Mouse (Mus musculus) kidney, postnatal 36 days (tissue): ENCODE results near the gene Cyp4f40.
"Not testable (repeated sequence)": the region's sequence is repeated elsewhere in the genome, so short reads cannot be mapped to it uniquely, and the experiment has no call there.

ENCODE experiments used
- DNase-seq, 2 experiments: peaks; one replicate each; pipeline ENCODE4 v3.0.0; 2021 to 2022; ENCODE audit warnings: mixed read lengths in 2 of 2

Gene Cyp4f40

DNA sequence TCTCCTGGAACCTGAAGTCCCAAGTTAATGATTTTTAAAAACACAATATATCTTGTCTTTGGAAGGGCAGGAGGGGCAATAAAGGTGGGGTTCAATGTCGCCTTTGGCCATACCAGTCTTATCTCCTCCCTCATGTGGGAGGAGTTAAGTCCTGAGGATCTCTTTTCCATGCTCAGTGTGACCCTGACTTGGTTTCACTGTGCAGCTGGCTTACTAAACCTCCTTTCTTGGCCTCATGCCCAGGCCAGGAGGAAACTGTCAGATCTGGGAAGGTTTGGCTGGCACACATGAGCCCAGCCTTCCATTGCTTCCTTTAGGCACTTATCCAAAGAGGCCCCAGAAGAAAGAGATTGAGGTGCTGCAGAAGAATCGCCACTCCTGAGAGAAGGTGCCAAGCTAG, at the start of gene Cyp4f40:
Gene Cyp4f40, plus strand, starts transcription at position 189 of the 400 bp plus-strand sequence.
- peak; percentile 68 to 76 for DNase-seq

DNA sequence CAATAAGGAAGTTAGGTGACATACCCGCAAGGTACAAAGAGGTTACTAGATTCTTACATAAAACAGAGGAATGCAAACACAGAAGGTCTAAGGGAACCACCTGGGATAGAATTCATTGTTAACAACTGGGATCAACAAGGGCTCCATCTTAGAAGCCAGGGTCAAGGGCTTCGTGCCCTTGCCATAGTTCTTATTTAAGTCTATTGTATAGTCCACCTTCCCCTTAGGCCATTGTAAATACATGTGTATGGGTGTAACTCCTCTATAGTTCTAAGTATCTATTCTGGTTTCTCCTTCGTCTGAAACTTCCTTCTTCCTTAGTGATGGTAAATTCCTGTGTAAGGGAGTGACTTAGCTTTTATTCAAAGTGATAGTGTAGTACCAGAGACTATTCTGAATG, 48.5 kb upstream of the Cyp4f40 start:
- not testable (repeated sequence) for DNase-seq

DNA sequence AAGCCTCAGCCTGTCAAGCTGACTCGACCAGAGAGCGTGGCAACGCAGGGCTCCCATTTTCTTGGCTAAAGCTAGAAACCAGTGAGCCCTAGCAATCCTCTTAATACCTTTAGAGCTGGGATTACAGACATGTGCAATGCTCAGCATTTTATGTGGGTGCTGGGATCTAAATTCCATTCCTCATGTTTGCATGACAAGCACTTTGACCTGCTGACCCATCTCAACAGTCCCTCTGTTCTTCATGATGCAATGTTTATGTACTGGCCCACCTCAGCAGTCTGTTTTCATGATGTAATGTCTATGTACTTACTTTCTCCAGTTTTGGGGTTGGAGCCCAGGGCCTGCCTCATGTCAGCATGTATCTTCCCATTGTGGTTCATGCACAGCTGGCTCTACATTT, 47.8 kb upstream of the Cyp4f40 start:
- DNase-seq: no peak

DNA sequence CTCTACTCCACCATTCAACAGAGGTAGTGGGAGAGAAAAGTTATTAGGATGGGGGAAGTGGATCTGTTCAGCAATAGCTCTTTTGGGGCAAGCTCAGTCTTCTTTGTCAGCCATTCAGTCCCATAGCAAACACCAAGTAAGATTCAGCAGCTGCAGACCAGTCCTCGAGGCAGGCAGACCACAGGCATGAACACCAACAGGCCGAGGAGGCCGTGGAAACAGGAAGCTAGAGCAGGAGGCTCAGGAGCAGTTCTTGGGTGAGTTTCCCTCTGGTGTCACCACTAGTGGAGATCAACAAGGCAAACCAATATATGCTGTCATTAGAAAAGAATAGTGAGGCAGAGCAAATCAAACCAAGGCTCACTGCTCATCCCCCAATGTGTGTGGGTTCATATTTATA, 46.3 kb upstream of the Cyp4f40 start:
- no peak for DNase-seq

DNA sequence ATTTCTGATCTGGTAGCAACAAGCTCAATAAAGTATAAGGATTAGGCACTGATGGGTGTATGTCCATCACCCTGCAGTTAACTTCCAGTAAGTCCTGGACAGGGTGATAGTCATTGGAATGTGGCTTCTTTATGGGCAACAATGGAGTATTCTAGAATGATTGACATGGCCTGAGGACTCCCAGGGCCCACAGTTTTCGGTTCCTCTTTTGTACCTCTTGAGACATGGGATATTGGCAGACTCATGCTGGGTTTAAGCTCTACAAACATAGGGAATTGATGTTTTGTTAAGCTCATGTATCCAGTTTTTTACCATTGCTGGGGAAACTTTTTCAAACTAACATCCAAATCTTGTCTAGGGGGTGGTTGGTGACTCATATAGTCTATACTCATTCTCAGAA, 41.4 kb upstream of the Cyp4f40 start:
- DNase-seq: no peak

DNA sequence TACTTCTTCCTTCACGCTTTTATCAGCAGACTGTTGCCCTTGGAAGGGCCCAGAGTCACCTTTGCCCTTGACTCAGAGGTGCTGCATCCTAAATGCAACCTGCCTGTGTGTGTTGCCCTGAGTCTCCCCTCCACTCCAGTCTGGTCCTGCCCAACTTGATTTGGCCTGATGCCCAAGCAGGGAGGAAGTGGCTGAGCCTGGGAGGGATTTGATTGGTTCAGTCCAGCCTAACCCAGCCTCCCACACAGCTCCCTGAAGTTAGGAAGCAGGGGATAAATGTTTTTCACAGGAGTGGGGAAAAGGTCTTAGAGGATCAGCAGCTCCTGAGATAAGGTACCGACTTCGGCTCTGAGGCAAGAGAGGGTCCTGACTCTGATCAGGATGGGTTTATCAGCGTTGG, 37.7 kb upstream of the Cyp4f40 start, which contains the start of gene Cyp4f37:
Gene Cyp4f37, plus strand, starts transcription at position 292 of the 400 bp plus-strand sequence.
- not testable (repeated sequence) for DNase-seq

DNA sequence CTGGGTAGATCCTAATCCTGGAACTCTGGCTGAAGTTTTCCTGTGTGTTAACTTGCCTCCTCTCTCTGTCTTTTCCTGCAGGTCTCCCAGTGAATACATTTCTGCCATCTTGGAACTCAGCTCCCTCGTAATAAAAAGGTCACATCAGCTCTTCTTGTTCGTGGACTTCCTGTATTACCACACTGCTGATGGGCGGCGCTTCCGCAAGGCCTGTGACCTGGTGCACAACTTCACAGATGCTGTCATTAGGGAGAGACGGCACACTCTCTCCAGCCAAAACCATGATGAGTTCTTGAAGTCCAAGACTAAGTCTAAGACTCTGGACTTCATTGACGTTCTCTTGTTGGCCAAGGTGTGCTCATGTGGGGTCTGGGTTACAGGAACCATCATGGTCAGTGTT, 29.0 kb upstream of the Cyp4f40 start:
- not testable (repeated sequence) for DNase-seq

DNA sequence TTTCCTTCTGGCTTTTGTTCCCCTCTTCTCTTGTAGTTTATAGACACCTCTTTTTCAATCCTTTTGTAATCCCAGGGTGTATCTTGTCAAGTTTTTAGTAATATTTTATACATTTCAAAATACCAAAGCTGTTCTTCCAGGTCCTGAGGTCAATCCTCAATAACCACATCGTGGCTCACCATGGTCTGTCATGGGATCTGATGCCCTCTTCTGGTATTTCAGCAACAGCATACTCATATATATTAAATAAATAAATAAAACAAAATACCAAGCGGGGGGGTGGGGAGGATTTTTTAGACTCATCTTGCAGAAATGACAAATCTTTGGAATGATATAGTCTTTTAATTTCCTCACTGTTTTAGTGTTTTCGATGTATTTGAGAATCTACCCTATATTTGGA, 26.8 kb upstream of the Cyp4f40 start:
- DNase-seq: no peak

DNA sequence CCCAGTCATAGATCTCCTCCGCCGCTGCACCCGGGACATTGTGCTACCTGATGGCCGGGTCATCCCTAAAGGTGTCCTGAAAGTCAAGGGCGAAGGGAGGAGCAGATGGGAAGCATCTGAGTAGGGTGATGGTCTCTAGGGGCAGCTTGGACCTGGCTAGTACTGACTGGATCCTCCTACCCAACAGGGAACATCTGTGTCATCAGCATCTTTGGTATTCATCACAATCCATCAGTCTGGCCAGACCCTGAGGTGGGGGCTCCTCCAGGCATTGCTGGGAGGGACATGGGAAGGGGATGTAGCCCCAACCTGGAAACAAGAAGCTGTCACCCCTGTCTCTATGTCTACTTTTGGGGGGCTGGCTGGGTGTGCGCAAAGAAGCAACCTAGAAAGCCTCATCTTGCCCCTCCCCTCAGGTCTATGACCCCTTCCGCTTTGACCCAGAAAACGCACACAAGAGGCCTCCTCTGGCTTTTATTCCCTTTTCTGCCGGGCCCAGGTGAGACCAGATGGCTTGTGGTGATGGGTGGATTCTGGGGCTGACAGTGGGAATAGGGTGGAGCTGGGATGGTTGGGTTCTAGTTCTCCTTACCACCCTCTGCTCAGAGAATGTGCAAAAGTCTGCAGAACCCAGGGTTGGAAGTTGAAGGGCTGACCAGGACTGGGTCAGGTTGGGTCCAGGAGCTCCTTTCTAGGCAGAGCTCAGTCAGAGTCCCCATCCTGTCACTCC, 24.3 kb upstream of the Cyp4f40 start:
- DNase-seq: not testable (repeated sequence)

DNA sequence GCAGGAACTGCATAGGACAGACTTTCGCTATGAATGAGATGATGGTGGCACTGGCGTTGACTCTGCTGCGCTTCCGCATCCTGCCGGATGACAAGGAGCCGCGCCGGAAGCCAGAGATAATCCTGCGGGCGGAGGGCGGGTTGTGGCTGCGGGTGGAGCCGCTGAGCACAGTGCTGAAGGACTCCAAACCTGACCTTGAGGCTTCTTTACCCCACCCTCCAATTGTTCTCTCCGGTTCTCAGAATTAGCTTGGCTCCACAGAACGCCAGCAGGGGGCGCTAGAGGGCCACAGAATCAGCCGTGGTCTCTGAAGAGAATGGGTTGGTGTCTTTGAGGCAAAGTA, 23.8 kb upstream of the Cyp4f40 start:
- peak; percentile 67 to 90 for DNase-seq

DNA sequence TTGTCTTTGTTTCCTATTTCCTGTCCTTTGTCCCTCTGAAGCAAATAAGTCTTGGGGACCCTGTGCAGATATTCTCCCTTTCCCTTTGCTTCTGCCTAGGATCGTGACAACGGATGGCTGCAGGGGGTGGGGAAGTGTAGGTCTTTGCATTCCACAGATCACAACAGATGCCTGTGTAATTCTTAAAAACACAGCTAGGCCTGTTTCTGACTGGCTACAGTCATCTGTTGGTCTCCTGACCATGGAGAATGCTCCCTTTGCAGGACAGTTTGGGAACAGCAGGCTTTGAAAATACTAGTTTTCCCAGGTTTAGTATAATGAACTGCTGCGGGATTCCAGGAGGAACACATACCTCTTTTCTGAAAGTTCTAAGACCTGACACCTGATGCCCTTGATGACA, 22.4 kb upstream of the Cyp4f40 start:
- no peak for DNase-seq

DNA sequence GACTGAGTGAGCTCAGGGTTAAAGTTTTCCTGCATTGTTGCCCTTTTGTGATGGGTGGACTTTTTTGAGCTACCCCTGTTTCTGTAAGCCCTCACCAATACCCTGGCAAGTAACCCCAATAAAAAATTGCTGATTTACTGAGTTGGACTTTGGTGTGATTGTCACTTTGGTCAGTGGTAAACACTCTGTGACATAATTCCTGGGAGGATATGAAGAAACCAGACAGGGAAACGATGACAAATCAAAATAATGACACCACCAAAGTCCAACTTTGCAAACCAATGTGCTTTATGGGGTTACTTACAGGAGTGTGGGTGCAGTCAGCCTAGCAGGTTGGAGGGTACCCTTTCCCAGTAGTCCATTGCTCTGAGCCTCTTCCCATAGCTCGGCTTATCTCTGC, 21.5 kb upstream of the Cyp4f40 start:
- no peak for DNase-seq

DNA sequence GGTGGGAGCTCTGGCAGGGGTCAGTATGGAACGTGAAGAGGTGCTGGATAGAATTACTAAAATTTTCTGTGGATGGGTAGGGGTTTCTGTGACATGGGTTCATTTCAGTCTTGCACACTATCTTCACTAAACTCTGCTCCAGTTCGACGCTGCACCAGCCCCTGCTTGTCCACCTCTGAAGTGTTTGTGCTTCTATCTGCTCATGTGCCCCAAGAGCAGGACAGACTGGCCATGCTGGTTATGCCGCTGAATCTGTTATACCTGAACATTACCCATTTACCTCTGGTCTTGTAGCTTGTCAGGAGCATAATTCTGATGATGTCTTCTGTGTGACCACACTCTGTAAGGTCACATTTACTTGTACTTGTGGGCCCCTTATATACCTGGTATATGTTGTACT, 12.1 kb upstream of the Cyp4f40 start:
- DNase-seq: no peak

DNA sequence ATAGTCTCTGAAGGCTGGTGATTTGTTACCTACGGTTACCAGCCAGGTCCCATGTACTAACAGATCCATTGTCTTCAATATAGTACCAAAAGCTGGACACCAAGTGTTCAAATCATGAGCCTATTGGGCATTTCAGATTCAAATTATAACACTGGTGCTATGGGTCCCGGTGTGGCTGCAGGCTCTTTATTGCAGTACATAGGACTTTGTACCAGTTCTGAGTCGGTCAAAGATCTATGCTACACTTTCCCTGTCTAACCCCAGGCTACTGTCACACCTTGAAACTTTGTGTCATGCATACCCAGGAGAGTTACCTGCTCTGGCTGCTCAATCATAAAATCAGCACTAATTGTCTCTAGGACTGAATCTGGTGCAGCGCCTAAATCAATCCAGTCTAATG, 4.8 kb upstream of the Cyp4f40 start:
- DNase-seq: no peak

DNA sequence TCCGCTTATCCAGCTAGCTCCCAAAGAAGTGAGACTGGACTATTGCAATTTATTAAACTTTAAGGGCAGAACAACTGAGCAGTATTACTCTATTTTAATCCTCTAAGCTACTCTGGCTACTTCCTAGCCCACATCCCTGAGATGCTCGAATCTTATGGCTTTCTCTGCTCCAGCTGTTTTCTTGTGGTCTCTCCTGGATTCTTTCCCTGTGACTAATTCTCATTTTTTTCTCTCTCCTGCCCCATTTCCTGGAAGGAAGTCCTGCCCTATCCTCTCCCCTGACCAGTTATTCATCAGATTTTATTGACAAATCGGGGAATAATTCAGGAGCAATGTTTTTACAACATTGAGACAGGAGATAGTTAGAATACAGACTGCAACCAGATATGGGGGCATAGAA, 1.7 kb upstream of the Cyp4f40 start:
- DNase-seq: no peak

DNA sequence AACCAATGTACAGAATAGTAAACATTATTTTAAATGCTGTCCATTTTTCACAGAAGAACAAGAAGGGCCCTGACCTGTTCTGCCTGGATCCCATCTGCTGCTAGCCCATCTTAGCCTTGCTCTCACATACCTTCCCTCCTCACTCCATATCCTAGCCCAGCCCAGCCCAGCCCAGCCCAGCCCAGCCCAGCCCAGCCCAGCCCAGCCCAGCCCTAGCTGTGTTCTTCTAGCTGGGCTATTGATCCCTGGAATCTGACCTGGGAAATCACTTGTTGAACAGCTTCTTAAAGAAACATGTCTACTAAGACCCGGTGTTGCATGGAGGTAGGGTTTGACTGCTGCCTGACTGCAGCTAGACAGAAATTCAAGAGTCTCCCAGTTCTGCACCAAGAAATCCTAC, 454 bp upstream of the Cyp4f40 start:
- DNase-seq: no peak

DNA sequence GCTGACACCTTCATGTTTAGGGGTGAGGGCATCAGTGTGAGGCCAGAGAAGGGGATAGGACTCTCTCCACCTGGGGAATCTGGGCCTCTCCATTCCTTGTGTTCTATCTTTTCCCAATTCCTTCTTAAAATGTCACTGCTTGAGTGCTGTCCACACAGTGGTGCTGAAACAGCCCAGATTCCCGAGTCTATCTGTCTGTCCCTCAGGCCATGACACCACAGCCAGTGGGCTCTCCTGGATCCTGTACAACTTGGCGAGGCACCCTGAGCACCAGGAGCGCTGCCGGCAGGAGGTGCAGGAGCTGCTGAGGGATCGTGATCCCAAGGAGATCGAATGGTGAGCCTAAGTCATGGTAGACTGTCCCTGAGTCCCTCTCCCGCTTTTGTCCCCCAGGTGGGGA, 15.3 kb downstream of the Cyp4f40 start:
- no peak for DNase-seq

DNA sequence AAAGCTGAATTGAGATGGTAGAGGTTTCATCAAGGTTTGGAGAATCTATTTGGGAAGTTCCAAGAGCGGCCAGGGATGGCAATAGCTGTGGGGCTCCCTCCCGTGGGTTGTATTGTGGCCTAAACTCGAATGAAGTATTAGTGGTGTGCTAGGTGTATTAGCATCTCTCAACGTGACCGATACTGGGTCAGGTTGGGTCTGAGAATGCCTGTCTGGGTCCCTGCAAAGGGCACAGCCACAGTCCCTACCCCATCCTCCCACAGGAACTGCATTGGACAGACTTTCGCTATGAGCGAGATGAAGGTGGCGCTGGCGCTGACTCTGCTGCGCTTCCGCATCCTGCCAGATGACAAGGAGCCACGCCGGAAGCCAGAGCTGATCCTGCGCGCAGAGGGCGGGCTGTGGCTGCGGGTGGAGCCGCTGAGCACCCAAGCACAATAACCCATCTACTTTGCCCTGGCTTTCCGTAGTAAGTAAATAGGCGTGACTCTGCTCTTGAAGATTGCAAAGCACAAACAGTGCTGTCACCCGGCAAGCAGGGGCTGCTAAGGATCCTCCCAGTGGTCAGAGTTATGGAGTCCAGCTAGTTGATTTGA, 17.4 kb downstream of the Cyp4f40 start:
- DNase-seq: no peak

DNA sequence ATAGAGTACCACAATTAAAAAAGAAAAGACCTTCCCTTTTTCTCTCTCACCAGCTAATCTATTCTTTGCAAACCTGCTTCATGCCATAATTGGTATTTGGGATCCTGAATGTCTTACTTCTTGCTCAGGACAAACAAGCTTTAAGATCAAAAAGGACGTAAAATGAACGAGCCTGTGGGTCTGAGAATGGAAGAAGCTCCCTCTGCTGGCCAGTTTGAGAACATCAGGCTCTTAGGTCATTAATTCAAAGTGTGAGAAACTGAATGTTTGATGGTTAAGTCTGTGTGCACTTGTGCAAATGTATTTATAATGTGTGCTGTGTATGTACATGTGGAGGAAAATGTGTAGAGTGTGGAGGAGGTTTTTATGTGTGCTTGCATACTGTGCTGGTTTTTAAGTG, 21.7 kb downstream of the Cyp4f40 start:
- peak; percentile 22 to 76 for DNase-seq

DNA sequence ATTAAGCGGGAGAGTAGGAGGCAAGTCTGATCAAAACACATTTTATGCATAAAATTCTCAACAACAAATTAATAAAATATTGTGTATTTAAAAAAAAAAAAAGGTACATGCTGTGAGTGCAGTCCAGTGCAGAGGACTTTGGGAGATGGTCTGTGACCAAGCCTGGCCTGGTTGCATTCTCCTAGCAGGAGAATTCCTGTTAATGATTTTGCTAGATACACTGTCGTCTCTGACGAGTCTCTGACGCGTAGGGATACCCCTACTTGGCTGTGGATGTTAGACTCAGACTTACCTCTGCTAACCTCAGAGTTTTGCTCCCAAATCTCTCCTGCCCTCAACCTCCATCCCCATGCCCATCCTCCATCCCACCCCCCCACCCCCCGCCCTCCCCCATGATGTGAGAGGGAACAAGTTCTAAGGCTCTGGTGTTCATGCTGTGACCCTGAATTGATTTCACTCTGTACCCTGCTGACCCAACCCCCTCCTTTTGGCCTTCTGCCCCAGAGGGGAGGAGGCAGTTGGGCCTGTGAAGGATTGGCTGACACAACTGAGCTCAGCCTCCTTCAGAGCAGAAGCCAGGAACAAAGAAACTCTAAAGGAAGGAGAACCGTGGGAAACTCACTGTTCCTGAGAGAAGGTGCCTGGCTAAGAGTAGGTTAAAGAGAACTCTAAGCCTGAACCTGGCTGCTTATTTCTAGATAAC, 26.5 kb downstream of the Cyp4f40 start, which contains the start of gene Cyp4f15:
Gene Cyp4f15, plus strand, starts transcription at position 580 of the 703 bp plus-strand sequence.
- peak; percentile 61 to 78 for DNase-seq

DNA sequence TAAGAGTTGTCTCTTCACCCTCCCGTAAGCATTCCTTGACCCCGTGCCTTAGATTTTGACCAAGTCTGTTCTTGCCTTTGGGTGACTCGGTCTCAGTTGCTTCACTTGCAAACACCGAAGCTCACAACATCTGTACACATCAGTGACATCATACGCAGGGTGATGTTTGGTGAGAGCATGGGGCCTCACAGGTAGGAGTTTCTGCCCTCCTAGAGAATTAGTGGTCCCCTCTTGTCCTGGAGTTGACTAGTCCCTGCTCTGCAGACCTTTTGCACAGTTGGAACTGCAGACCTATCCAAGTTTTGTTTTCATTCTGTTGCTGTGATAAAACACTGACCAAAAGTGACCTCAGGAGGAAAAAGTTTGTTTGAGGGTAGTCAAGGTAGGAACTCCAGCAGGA, 28.0 kb downstream of the Cyp4f40 start:
- no peak for DNase-seq

DNA sequence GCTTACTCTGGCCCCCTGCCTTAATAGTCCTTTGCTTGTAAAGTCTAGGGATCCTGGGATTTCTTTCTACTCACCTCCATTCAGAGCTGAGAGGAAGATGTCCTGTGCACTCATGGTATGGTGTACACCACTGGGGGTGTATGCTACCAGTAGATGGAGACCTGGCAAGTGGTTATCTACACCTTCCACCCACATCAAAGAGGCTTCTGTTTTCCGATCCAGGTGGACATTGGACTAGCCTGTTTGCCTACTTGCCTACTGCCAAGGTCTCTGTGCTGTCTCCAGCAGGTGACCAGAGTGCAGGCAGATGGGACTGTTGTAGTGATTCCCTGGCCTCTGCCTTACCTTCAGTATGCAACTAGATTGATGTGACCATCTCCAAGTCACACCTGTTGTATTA, 32.3 kb downstream of the Cyp4f40 start:
- no peak for DNase-seq

DNA sequence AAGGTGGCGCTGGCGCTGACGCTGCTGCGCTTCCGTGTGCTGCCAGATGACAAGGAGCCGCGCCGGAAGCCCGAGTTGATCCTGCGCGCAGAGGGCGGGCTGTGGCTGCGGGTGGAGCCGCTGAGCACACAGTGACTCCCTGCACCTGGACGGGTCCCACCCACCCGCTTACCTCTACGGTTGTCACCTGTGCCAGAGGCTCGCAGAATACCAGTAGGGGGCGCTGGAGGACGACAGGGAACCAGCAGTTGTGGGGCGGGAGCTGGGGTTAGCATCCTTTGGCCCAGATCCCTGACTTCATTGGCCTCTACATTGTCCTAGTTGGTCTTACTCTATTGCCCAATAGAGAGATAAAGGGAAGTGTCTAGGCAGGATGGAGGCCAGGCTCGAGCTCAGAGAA, 44.1 kb downstream of the Cyp4f40 start:
- DNase-seq: peak; percentile 47 to 82

DNA sequence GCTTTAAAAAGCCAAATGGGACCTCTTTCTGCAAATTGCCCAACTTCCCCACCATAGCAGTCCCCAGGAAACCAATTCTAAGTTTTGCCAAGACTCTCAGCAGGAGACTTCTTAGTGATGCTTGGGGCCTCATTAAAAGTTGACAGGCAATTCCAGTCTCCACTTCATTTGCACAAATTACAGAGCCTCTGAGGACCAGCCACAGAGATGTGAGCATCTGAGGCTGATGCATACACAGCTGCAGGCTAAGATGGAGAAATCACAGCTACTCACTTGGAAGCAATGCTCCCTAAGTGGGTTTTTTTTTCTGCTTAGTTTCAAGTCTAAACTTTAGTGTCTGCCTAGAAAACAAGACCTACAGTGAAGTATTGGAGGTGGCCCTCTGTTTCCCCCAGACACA, 51.8 kb downstream of the Cyp4f40 start:
- not testable (repeated sequence) for DNase-seq
